Mouse (Mus musculus) heart, adult 2 months (tissue): ENCODE results near the gene Kremen1. TPM values are rescaled to one million over a fixed set of nuclear protein-coding genes. Genes with fewer than 3 reads are reported as not detected.
A peak's percentile ranks its signal among the peaks of the same experiment; 100 is the strongest.

ENCODE experiments used
- DNase-seq, 2 experiments: peaks; one replicate each; pipeline ENCODE4 v3.0.0; 2021
- H3K27ac ChIP-seq: fragments of 200-600 bp; 2 replicates; pipeline ENCODE4 v1.8.1; 2022
- H3K27me3 ChIP-seq: fragments of 200-500 bp; 2 replicates; pipeline ENCODE4 v1.6.1; 2012; ENCODE audit warnings: mild to moderate bottlenecking, low read length, inconsistent platforms, mixed read lengths; ENCODE audit not compliant: control insufficient read depth, insufficient read depth
- H3K36me3 ChIP-seq: fragments of 200-500 bp; 2 replicates; pipeline ENCODE4 v1.6.1; 2012; ENCODE audit warnings: low read length, inconsistent platforms; ENCODE audit not compliant: control insufficient read depth, insufficient read depth
- H3K4me1 ChIP-seq: fragments of 200-500 bp; 2 replicates; pipeline ENCODE4 v1.6.1; 2011; ENCODE audit warnings: low read length; ENCODE audit not compliant: control insufficient read depth, insufficient read depth
- H3K4me3 ChIP-seq: fragments of 200-600 bp; 2 replicates; pipeline ENCODE4 v1.8.1; 2022
- H3K79me2 ChIP-seq: fragments of 200-500 bp; replicated peaks from 2 replicates; pipeline ENCODE4 v1.6.1; 2012; ENCODE audit warnings: mild to moderate bottlenecking, inconsistent platforms, low read length, moderate library complexity, mixed read lengths; ENCODE audit not compliant: control insufficient read depth, insufficient read depth
- H3K9ac ChIP-seq: fragments of 200-500 bp; 2 replicates; pipeline ENCODE4 v1.6.1; 2012; ENCODE audit warnings: low read depth, mild to moderate bottlenecking, control low read depth, inconsistent platforms, low read length, mixed read lengths
- CTCF ChIP-seq: fragments of 200-600 bp; IDR thresholded peaks from 2 replicates; pipeline ENCODE4 v1.8.1; 2022; ENCODE audit warnings: antibody characterized with exemption, mild to moderate bottlenecking, moderate library complexity
- EP300 ChIP-seq: fragments of 200-500 bp; IDR thresholded peaks from 2 replicates; pipeline ENCODE4 v1.6.1; 2011; ENCODE audit warnings: low read depth, low read length, control low read depth; ENCODE audit not compliant: insufficient read depth
- POLR2A ChIP-seq: fragments of 200-500 bp; IDR thresholded peaks from 2 replicates; pipeline ENCODE4 v1.6.1; 2011; ENCODE audit warnings: mild to moderate bottlenecking, low read depth, low read length, control low read depth; ENCODE audit not compliant: insufficient read depth
- WGBS: fragments of 180-500 bp; shearing (Covaris S2); methylation state at CpG from one replicate; pipeline ENCODE4 v1.1.7; 2018; 5-methylcytosine and 5-hydroxymethylcytosine counted together
- intact Hi-C: fragments of 180-260 bp; cut with DNase I; formaldehyde crosslinking; loops from one replicate; pipeline ENCODE4 v1.15.1; 2025
- polyA plus RNA-seq: library from polyadenylated mRNA; depleted of rRNA; stranded (reverse); fragments of >200 nt; gene quantifications from 2 replicates; pipeline ENCODE4 v1.2.3, GENCODE M21; 2012
- total RNA-seq, 2 experiments: library from RNA; stranded (reverse); gene quantifications; 2 replicates each; pipeline ENCODE4 v1.2.3; 2021

The Kremen1 gene
- total and polyA plus RNA-seq, 3 experiments, result 59.7 to 93.9 (median 80.3) TPM

DNA sequence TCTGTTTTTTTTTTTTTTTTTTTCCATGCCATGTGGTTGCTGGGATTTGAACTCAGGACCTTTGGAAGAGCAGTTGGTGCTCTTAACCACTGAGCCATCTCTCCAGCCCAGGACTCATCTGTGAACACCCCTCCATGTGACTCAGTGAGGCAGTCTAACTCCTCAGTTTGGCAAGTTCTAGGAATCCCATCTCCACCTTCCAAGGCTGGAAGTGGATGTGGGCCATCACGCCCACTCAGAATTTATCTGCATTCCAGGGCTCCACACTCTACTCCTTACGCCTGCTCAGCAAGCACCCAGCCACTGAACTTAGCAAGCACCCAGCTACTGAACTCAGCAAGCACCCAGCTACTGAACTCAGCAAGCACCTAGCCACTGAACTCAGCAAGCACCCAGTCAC lies 61.5 kb downstream of the Kremen1 start:
- no peak for TF ChIP-seq CTCF
- no peak for TF ChIP-seq POLR2A
- no peak for TF ChIP-seq EP300
- no peak overlapping the region for H3K9ac ChIP-seq
- no peak overlapping the region for H3K4me3 ChIP-seq
- no peak overlapping the region for H3K27ac ChIP-seq
- no peaks in the 10 kb centered on the region for H3K79me2 ChIP-seq
- intact Hi-C loops, result no loop called here
- WGBS, result 82% methylated on average over 2 of the region's 2 CpGs
- no peaks in the 10 kb centered on the region for H3K36me3 ChIP-seq
- H3K4me1 ChIP-seq, result no peaks in the 10 kb centered on the region
- H3K27me3 ChIP-seq, result no peaks in the 10 kb centered on the region
- DNase-seq, result no peak

- intact Hi-C loops, result no loop called here
- no peaks in the 10 kb centered on the region for H3K36me3 ChIP-seq
Measured at GRCm38 (mm10) chr11:5197068-5197467, 64.3 kb downstream of the Kremen1 start.

DNA sequence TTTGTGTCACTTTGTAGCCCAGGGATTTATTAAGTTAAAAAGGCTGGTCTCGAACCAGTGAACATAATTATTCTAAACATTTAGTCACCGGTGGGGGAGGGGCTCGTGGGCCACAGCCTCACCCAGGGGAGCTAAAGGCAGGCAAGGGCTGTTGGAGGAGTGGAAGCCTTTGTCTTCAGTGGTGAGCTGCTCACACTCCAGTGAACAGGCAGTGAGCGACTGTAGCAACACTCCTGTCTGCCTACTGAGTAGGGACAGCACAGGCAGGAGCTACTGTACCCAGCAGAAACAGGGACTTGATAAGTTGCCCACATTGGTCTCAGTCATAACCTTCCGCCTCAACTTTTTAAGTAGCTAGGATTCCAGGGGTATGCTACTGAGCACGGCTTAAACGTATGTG lies 64.8 kb downstream of the Kremen1 start:
- Histone ChIP-seq H3K79me2 (no peaks in the 10 kb centered on the region), H3K4me3 (no peak overlapping the region), H3K27ac (no peak overlapping the region), H3K9ac (no peak overlapping the region), H3K36me3 (no peaks in the 10 kb centered on the region), H3K27me3 (no peaks in the 10 kb centered on the region), H3K4me1 (no peaks in the 10 kb centered on the region)
- DNase-seq, result no peak
- intact Hi-C loops, result no loop called here
- WGBS, result 84% methylated on average over 7 of the region's 7 CpGs
- TF ChIP-seq EP300, result no peak
- no peak for TF ChIP-seq POLR2A
- TF ChIP-seq CTCF, result no peak

More at GRCm38 (mm10) chr11:5197068-5197467, 64.3 kb downstream of the Kremen1 start:
- H3K79me2 ChIP-seq, result no peaks in the 10 kb centered on the region
- WGBS, result 85% methylated on average over 5 of the region's 5 CpGs
- no peak overlapping the region for H3K4me3 ChIP-seq
- no peaks in the 10 kb centered on the region for H3K4me1 ChIP-seq
- TF ChIP-seq POLR2A (no peak), CTCF (no peak), EP300 (no peak)
- no peak overlapping the region for H3K9ac ChIP-seq
- no peak for DNase-seq
- H3K27me3 ChIP-seq, result no peaks in the 10 kb centered on the region
- no peak overlapping the region for H3K27ac ChIP-seq

GRCm38 (mm10) chr11:5193576-5193881 lies 67.8 kb downstream of the Kremen1 start:
- Histone ChIP-seq H3K79me2 (no peaks in the 10 kb centered on the region), H3K4me1 (peaks cover 2% of the 10 kb centered on the region; the same call in 1 of the 2 replicates), H3K27ac (no peak overlapping the region), H3K9ac (no peak overlapping the region), H3K4me3 (no peak overlapping the region), H3K27me3 (no peaks in the 10 kb centered on the region), H3K36me3 (no peaks in the 10 kb centered on the region)
- intact Hi-C loops, result no loop called here
- no peak for DNase-seq
- WGBS, result 37% methylated on average over 1 of the region's 1 CpGs
- TF ChIP-seq POLR2A, result no peak

- no peak overlapping the region for H3K27ac ChIP-seq
- no peak for TF ChIP-seq POLR2A
- no peak for TF ChIP-seq EP300
- TF ChIP-seq CTCF, result no peak
- no peak overlapping the region for H3K4me3 ChIP-seq
- H3K36me3 ChIP-seq, result no peaks in the 10 kb centered on the region
- intact Hi-C loops, result no loop called here
- H3K4me1 ChIP-seq, result peaks cover 2% of the 10 kb centered on the region; the same call in 1 of the 2 replicates
- DNase-seq, result no peak
- H3K27me3 ChIP-seq, result no peaks in the 10 kb centered on the region
- no peaks in the 10 kb centered on the region for H3K79me2 ChIP-seq
- 67% methylated on average over 8 of the region's 8 CpGs for WGBS
- no peak overlapping the region for H3K9ac ChIP-seq
Measured at GRCm38 (mm10) chr11:5192840-5193575, 68.3 kb downstream of the Kremen1 start.

- Histone ChIP-seq H3K4me1 (peaks cover 2% of the 10 kb centered on the region; the same call in 1 of the 2 replicates), H3K9ac (no peak overlapping the region), H3K79me2 (no peaks in the 10 kb centered on the region), H3K27ac (no peak overlapping the region; the same call in 1 of the 2 replicates), H3K36me3 (no peaks in the 10 kb centered on the region), H3K27me3 (no peaks in the 10 kb centered on the region), H3K4me3 (no peak overlapping the region)
- peak; percentile 49 to 76 for DNase-seq
- 57% methylated on average over 9 of the region's 9 CpGs for WGBS
- no peak for TF ChIP-seq CTCF
- peak; percentile 73; the same call in 1 of the 2 replicates for TF ChIP-seq EP300
- no peak for TF ChIP-seq POLR2A
- intact Hi-C loops, result no loop called here
Measured at GRCm38 (mm10) chr11:5192084-5192516, 69.3 kb downstream of the Kremen1 start.
